Comparison of ENCODE assay signal across 8 mouse cellular contexts in genomic region chr9:61369316-61370273, GRCm38 (mm10). TPM values are rescaled to one million over a fixed set of nuclear protein-coding genes. Genes with fewer than 3 reads are reported as not detected.
DNase-seq lines count a peak whose midpoint lies in the region; ATAC-seq and TF ChIP-seq lines count a peak whose summit lies in the region.

No protein-coding gene starts in this region.

- no peak overlapping the region for H3K27ac ChIP-seq in kidney, adult 2 months (ENCODE audit: insufficient read depth, low read depth, low read length)

- peak; percentile 46 for DNase-seq in urinary bladder, adult 2 months (ENCODE audit: low spot score)
- no peak for DNase-seq in urinary bladder, postnatal 10 days (ENCODE audit: low spot score)
- DNase-seq in cerebellum, adult 9-11 months = peak; percentile 75
- DNase-seq in heart, adult 18-20 months = peak; percentile 42 to 70
- peak; percentile 54 for DNase-seq in kidney, adult 2 months
- DNase-seq in lung, adult 2 months = peak; percentile 70
- DNase-seq in retina, embryonic 14.5 days (ENCODE audit: low spot score) = peak; percentile 54

- H3K4me1 ChIP-seq in kidney, adult 2 months (ENCODE audit: control insufficient read depth, insufficient read depth, low read length) = peaks cover 7% of the 10 kb centered on the region; the same call in 1 of the 2 replicates
- peaks cover 23% of the 10 kb centered on the region for H3K4me1 ChIP-seq in lung, adult 2 months (ENCODE audit: control insufficient read depth, insufficient read depth, low read length)

- no peak for ATAC-seq in erythroid progenitor cell, adult 5-6 weeks (replicated peaks; ENCODE audit: low FRiP score, poor library complexity, severe bottlenecking)

- no peak for TF ChIP-seq POLR2A in kidney, adult 2 months (IDR thresholded peaks at IDR 0.05; ENCODE audit: low read depth, low read length)
- TF ChIP-seq POLR2A in lung, adult 2 months (IDR thresholded peaks at IDR 0.05; ENCODE audit: borderline replicate concordance, extremely low read depth, low read depth, low read length) = no peak

- 3% methylated on average over 45 of the region's 45 CpGs for WGBS in kidney, adult 2 months
- 1% methylated on average over 44 of the region's 45 CpGs for WGBS in lung, adult 2 months

- no peaks in the 10 kb centered on the region for H3K27me3 ChIP-seq in kidney, adult 2 months (replicated peaks; ENCODE audit: control insufficient read depth, insufficient read depth, low read length)

- no peaks in the 10 kb centered on the region for H3K36me3 ChIP-seq in kidney, adult 2 months (ENCODE audit: control insufficient read depth, insufficient read depth, low read length)

- no peak for TF ChIP-seq CTCF in kidney, adult 2 months (conservative IDR thresholded peaks at IDR 0.05; ENCODE audit: insufficient read depth, insufficient read length, low read depth, low read length)
- TF ChIP-seq CTCF in lung, adult 2 months (IDR thresholded peaks at IDR 0.05; ENCODE audit: insufficient read depth, low read length) = no peak

- H3K4me3 ChIP-seq in kidney, adult 2 months (ENCODE audit: insufficient read depth, low read depth, low read length) = peak overlapping the region; percentile 5; the same call in 1 of the 2 replicates
- peak overlapping the region; percentile 28 for H3K4me3 ChIP-seq in lung, adult 2 months (replicated peaks; ENCODE audit: extremely low read depth, low read depth, low read length)

RNA-seq across cellular contexts. Expression of gene Tle3, which starts 2.6 kb away (rescaled TPM):
- 39.4 and 49.1 TPM in 2 replicates for polyA plus RNA-seq in urinary bladder, adult 2 months (2012; rRNA removed)
- 10 to 100 TPM; 15.2 to 21.9 TPM for total RNA-seq in heart, adult 18-20 months (2021)
- 47.2 and 50.9 TPM in 2 replicates for polyA plus RNA-seq in kidney, adult 2 months (2012; rRNA removed)
- 55.1 and 59.1 TPM in 2 replicates for polyA plus RNA-seq in lung, adult 2 months (2012; rRNA removed)
- 9.7 and 20.5 TPM in 2 replicates for total RNA-seq in erythroid progenitor cell, adult 5-6 weeks (2015; ENCODE audit: low replicate concordance)
- 14.6 and 23.9 TPM in 2 replicates for total RNA-seq in erythroid progenitor cell, adult 5-6 weeks (2017; ENCODE audit: low replicate concordance)
